Mouse (Mus musculus) forebrain, embryonic 13.5 days (tissue): Measurements from ENCODE around the gene Mapk7. TPM values are rescaled to one million over a fixed set of nuclear protein-coding genes. Genes with fewer than 3 reads are reported as not detected.

ENCODE experiments used
- ATAC-seq: fragments of 200-750 bp; cut with Nextera tagmentation; 2 replicates; pipeline ENCODE4 v1.8.0; 2017
- H3K27ac ChIP-seq: fragments of 300-500 bp; sonication (generic); 2 replicates; pipeline ENCODE4 v1.5.1; 2015; ENCODE audit warnings: inconsistent platforms, mild to moderate bottlenecking, moderate library complexity
- H3K27me3 ChIP-seq: fragments of 300-500 bp; sonication (generic); 2 replicates; pipeline ENCODE4 v1.6.1; 2015; ENCODE audit warnings: mild to moderate bottlenecking, inconsistent platforms
- H3K36me3 ChIP-seq: fragments of 300-500 bp; sonication (generic); 2 replicates; pipeline ENCODE4 v1.6.1; 2015; ENCODE audit warnings: mild to moderate bottlenecking, inconsistent platforms; ENCODE audit not compliant: poor library complexity, severe bottlenecking
- H3K4me1 ChIP-seq: fragments of 300-500 bp; sonication (generic); 2 replicates; pipeline ENCODE4 v1.6.1; 2015; ENCODE audit warnings: inconsistent platforms
- H3K4me2 ChIP-seq: fragments of 300-500 bp; sonication (generic); 2 replicates; pipeline ENCODE4 v1.6.1; 2015; ENCODE audit warnings: inconsistent platforms, mild to moderate bottlenecking, moderate library complexity
- H3K4me3 ChIP-seq: fragments of 300-500 bp; sonication (generic); 2 replicates; pipeline ENCODE4 v1.5.1; 2015; ENCODE audit warnings: mild to moderate bottlenecking, inconsistent platforms
- H3K9ac ChIP-seq: fragments of 300-500 bp; sonication (generic); 2 replicates; pipeline ENCODE4 v1.6.1; 2015; ENCODE audit warnings: mild to moderate bottlenecking, inconsistent platforms
- H3K9me3 ChIP-seq: fragments of 300-500 bp; sonication (generic); replicated peaks from 2 replicates; pipeline ENCODE4 v1.6.1; 2016; ENCODE audit warnings: inconsistent platforms
- WGBS: fragments of 180-500 bp; shearing (Covaris S2); methylation state at CpG from one replicate; pipeline ENCODE4 v1.1.7; 2015; 5-methylcytosine and 5-hydroxymethylcytosine counted together
- polyA plus RNA-seq: library from polyadenylated mRNA; unstranded; fragments of >200 nt; fragmentation: Nextera tagmentation; extraction: Ambion mirVana; gene quantifications from 2 replicates; pipeline ENCODE4 v1.2.1, GENCODE M21; 2015

Mapk7 gene
- 91.2 and 96.8 TPM in 2 replicates for polyA plus RNA-seq

DNA sequence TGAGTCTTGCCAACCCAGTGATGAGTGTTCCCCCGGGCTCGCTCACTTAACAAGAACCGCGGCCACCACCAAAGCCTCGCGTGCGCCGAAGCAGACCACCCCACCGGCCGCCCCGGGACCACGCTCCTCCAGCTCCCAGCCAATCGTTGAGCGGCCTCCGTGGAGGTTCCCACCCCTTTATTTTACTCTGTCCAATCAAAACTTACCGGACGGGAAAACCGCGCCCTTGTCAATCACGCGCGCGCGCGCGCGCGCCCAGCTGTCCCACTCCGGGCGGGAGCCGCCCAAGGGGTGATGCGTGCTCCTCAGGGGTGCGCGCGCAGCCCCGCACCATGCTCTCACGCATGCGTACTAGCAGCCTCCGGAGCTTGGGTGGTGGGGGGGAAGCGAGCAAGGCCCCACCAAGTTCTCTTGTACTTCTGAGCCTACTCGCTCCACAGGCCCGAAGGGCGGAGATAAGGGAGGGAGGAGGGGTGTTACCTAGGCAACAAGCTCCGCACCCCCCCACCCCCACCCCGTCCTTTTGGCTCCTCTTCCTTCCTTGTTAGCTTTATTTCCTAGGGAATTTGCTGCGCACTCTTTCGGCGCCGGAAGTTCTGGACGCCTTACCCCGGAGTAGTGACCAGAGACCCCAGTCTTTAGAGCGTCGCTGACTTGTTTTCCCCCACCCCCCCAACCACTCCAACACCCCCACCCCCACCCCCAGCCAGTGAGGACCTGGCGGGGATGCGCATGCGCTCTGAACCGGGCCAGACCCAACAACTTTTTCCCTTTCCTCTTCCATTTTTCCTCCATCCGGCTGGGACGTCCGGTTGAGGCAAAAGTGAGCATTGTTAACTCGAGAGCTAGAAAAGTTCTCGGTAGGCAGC is at the start of gene Mapk7:
TSS of gene Mapk7 (minus strand) at position 278 of the 869 bp plus-strand sequence.
- peaks cover 45% of the 10 kb centered on the region for H3K4me1 ChIP-seq
- peak within 1 kb of the TSS; percentile 85 for H3K4me2 ChIP-seq
- H3K27ac ChIP-seq, result peak within 1 kb of the TSS; percentile 90
- peaks cover 33% of the 10 kb centered on the region for H3K36me3 ChIP-seq
- H3K9me3 ChIP-seq, result no peaks in the 10 kb centered on the region
- WGBS, result under 1% methylated on average over 53 of the region's 62 CpGs
- no peaks in the 10 kb centered on the region for H3K27me3 ChIP-seq
- peak within 1 kb of the TSS; percentile 84 for H3K9ac ChIP-seq
- peak; percentile 98 for ATAC-seq
- H3K4me3 ChIP-seq, result peak within 1 kb of the TSS; percentile 67

DNA sequence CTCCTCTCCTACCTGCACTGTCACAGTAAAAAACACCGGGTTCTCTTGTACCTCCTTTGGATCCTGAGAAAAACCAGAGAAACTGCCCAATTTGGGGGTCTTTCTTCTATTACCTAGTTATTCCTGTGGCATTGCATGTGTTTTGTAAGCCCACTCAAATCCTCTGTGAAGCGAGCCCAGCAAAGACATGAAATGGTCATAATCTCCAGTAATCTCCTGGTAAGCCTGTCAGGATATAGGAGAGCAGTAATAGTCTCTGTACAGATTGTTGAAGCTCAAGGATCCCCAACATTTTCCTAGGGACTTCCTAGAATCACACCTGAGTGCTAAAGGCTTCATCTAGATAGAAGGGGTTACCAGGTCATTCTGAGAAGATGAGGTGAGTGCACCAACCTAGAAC is 46.9 kb upstream of the Mapk7 start:
- Histone ChIP-seq H3K4me3 (no peak overlapping the region), H3K36me3 (peaks cover 36% of the 10 kb centered on the region), H3K4me1 (no peaks in the 10 kb centered on the region), H3K4me2 (no peak overlapping the region), H3K9ac (no peak overlapping the region), H3K27ac (no peak overlapping the region), H3K27me3 (no peaks in the 10 kb centered on the region), H3K9me3 (no peaks in the 10 kb centered on the region)
- 94% methylated on average over 2 of the region's 2 CpGs for WGBS
- no peak for ATAC-seq

DNA sequence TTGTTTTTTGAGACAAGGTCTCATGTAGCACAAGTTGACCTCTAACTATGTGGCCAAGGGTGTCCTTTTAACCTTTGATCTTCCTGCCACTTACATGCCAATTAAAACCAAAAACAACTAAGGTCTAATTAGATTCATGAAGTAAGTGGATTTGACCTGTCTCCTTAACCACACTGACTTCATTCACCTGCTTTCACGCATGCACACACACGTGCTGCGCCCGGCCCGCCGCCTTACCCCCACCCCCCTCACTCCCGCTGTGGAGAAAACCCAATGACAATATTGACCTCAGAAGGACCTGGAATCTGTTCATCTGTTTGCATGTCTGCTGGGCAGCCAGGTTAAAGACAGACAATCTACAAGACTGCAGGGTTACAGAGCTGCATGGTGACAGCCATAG is 46.4 kb upstream of the Mapk7 start:
- H3K4me2 ChIP-seq, result no peak overlapping the region
- H3K27ac ChIP-seq, result no peak overlapping the region
- no peak for ATAC-seq
- no peaks in the 10 kb centered on the region for H3K4me1 ChIP-seq
- peaks cover 31% of the 10 kb centered on the region for H3K36me3 ChIP-seq
- H3K4me3 ChIP-seq, result no peak overlapping the region
- 81% methylated on average over 7 of the region's 7 CpGs for WGBS
- H3K9me3 ChIP-seq, result no peaks in the 10 kb centered on the region
- no peaks in the 10 kb centered on the region for H3K27me3 ChIP-seq
- H3K9ac ChIP-seq, result no peak overlapping the region

DNA sequence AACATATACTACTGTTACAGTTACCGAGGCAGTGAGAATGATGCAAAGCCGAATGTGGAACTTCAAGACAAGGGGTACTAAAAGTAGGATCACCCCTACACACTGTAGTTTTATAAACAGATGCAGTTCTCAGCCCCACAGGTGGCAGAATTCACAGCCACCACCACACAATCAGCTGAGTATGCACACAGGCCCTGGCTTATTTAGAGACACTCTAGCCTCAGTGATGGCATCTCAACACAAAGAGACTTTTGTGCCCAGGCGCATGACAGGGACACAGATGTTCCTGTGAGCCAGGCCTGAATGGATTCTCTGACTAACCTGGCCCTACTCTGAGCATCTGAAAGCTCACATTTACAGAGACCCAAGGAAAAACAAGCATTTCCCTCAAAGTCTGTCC is 43.2 kb upstream of the Mapk7 start:
- H3K9me3 ChIP-seq, result no peaks in the 10 kb centered on the region
- no peak overlapping the region for H3K27ac ChIP-seq
- no peak overlapping the region for H3K4me3 ChIP-seq
- H3K4me2 ChIP-seq, result no peak overlapping the region
- no peak for ATAC-seq
- 92% methylated on average over 3 of the region's 3 CpGs for WGBS
- no peaks in the 10 kb centered on the region for H3K4me1 ChIP-seq
- peaks cover 20% of the 10 kb centered on the region; the same call in 1 of the 2 replicates for H3K36me3 ChIP-seq
- no peaks in the 10 kb centered on the region for H3K27me3 ChIP-seq
- H3K9ac ChIP-seq, result no peak overlapping the region

DNA sequence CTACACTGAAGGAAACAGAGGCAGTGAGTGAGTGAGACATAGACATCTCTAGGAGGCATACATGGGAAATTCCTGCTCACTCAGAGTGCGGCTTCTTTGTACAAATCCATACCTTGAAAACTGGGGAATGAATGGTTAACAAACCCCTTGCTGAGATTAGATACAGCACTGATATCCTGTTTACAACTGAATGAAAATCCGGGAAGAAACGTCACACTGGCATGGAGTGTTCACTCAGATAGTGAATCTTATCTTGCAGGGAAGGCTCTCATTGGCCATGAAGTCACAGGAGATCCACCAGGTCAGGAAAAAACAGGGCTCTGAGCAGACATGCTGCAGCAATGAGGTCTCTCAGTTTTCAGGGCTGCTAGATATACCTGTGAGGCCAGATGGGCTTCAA is 42.7 kb upstream of the Mapk7 start:
- H3K4me3 ChIP-seq, result no peak overlapping the region
- H3K9me3 ChIP-seq, result no peaks in the 10 kb centered on the region
- WGBS, result 76% methylated on average over 3 of the region's 3 CpGs

DNA sequence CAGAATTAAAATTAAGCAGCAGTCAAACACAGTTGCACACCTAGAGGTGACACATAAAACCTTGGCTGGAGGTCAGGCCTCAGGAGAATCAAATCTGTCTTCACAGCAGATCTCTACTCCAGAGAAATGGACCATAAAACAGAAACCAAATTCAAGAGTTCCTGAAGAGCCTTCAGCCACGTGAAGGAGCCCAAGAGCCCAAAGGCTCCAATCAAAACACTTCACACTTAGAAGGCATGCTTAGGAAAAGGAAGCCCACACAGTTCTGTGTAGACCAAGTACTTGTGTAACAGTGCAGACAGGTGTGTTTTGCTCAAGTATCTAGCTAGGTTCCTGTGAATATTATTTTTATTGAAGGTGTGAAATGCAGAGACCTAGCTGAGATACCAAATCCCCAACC is 41.3 kb upstream of the Mapk7 start:
- ATAC-seq, result no peak
- 83% methylated on average over 1 of the region's 1 CpGs for WGBS
- Histone ChIP-seq H3K4me1 (no peaks in the 10 kb centered on the region), H3K4me2 (no peak overlapping the region), H3K36me3 (peaks cover 24% of the 10 kb centered on the region; the same call in 1 of the 2 replicates), H3K9ac (no peak overlapping the region), H3K9me3 (no peaks in the 10 kb centered on the region), H3K27ac (no peak overlapping the region), H3K27me3 (no peaks in the 10 kb centered on the region), H3K4me3 (no peak overlapping the region)

More for the DNA sequence above, 42.7 kb upstream of the Mapk7 start:
- H3K27ac ChIP-seq, result no peak overlapping the region
- H3K27me3 ChIP-seq, result no peaks in the 10 kb centered on the region
- H3K4me2 ChIP-seq, result no peak overlapping the region
- H3K4me1 ChIP-seq, result no peaks in the 10 kb centered on the region
- no peak overlapping the region for H3K9ac ChIP-seq
- no peak for ATAC-seq
- peaks cover 24% of the 10 kb centered on the region; the same call in 1 of the 2 replicates for H3K36me3 ChIP-seq

DNA sequence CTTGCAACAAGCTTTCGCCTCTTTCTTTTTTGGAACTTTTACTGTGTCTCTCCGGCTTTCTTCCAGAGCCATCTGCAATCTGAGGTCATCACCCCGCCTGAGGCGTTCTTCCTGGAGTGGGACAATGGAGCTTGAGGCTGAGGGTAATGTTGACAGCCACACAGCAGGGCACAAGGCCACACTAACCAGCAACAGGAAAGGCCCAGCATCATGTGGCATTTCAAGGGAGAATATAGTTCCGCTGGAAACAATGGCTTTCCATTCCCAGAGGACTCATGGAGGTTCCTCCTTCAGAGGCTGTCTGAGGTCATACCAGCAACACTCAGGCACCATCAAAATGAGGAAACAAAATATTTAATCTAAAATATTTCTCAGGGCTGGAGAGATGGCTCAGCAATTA is 39.4 kb upstream of the Mapk7 start:
- no peak overlapping the region for H3K4me3 ChIP-seq
- H3K4me2 ChIP-seq, result no peak overlapping the region
- H3K9ac ChIP-seq, result no peak overlapping the region
- H3K4me1 ChIP-seq, result peaks cover 11% of the 10 kb centered on the region
- peaks cover 26% of the 10 kb centered on the region; the same call in 1 of the 2 replicates for H3K36me3 ChIP-seq
- H3K9me3 ChIP-seq, result no peaks in the 10 kb centered on the region
- no peaks in the 10 kb centered on the region for H3K27me3 ChIP-seq
- no peak for ATAC-seq
- WGBS, result 79% methylated on average over 5 of the region's 5 CpGs
- H3K27ac ChIP-seq, result no peak overlapping the region

DNA sequence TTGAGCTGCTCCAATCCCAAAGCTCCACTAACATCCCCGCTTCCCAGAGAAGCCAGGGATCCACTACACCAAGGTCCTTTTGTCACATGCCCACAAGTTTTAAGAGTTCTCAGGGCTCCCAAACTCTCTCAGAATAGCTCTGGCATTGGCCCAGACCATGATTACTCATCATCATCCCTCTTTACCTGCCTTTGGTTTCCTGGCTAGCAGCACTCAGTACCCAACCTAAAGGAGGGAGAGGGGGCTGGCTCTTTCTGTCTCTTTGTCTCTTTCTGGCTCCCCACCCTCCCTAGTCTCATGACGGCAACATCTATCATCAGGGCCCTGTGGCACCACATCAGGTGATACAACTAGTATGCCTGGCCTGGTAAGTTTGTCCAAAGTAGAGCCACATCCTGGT is 38.6 kb upstream of the Mapk7 start:
- no peak for ATAC-seq
- Histone ChIP-seq H3K36me3 (peaks cover 26% of the 10 kb centered on the region; the same call in 1 of the 2 replicates), H3K4me3 (no peak overlapping the region), H3K4me2 (no peak overlapping the region), H3K9me3 (no peaks in the 10 kb centered on the region), H3K9ac (no peak overlapping the region), H3K4me1 (peaks cover 11% of the 10 kb centered on the region), H3K27ac (no peak overlapping the region), H3K27me3 (no peaks in the 10 kb centered on the region)
- WGBS, result 94% methylated on average over 2 of the region's 2 CpGs

DNA sequence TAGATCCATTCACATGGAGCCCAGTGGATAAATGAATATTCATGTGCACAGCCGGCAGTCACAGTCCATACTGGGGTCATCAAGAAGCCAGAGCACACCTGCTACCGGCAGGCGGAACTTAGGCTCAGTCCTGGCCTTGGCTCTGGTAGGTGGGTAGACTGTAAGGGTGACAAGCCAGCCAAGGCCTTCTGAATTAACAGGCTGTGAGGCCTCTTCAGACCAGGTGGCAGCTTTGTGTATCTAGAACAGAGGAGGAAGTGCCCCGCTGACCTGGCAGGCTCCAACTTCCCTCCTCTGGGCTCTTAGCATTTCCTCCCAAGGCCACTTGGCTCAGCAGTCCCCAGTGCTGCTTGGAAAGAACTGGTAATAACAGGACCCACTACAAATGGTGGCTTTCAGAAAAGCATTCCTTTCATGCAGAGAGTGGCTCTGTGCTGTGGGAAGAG is 35.1 kb upstream of the Mapk7 start:
- H3K9ac ChIP-seq, result 0 out of 2 replicates have a peak overlapping the region, but pooled peaks have one; percentile 5
- 42% methylated on average over 4 of the region's 4 CpGs for WGBS
- H3K36me3 ChIP-seq, result peaks cover 33% of the 10 kb centered on the region
- no peaks in the 10 kb centered on the region for H3K9me3 ChIP-seq
- no peak overlapping the region for H3K4me3 ChIP-seq
- peak overlapping the region; percentile 2 for H3K27ac ChIP-seq
- peaks cover 11% of the 10 kb centered on the region for H3K4me1 ChIP-seq
- 0 out of 2 replicates have a peak, but pooled peaks have one; percentile 21 for ATAC-seq
- no peak overlapping the region for H3K4me2 ChIP-seq
- H3K27me3 ChIP-seq, result no peaks in the 10 kb centered on the region

DNA sequence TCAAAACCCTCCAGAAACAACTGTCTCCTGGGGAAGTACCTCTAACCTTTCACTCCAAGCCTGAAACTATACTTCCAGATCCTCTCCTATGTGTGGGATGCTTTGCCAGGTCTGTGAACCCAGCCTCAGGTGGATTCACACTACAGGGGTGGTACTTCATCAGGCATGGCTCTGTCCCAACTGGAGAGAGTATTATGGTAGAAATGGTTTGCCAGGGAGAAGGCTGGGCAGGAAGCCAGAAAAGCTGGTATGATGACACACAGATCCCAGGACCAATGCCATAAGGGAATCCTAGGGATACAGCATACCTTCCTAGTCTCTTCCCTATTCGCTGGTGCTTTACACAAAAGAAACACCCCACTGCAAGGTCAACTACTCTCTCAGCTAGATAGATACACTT is 32.7 kb upstream of the Mapk7 start:
- no peak overlapping the region for H3K9ac ChIP-seq
- H3K36me3 ChIP-seq, result peaks cover 47% of the 10 kb centered on the region
- H3K27me3 ChIP-seq, result no peaks in the 10 kb centered on the region
- H3K4me3 ChIP-seq, result no peak overlapping the region
- ATAC-seq, result no peak
- H3K4me1 ChIP-seq, result peaks cover 11% of the 10 kb centered on the region
- no peaks in the 10 kb centered on the region for H3K9me3 ChIP-seq
- 90% methylated on average over 1 of the region's 1 CpGs for WGBS
- no peak overlapping the region for H3K27ac ChIP-seq
- no peak overlapping the region for H3K4me2 ChIP-seq

DNA sequence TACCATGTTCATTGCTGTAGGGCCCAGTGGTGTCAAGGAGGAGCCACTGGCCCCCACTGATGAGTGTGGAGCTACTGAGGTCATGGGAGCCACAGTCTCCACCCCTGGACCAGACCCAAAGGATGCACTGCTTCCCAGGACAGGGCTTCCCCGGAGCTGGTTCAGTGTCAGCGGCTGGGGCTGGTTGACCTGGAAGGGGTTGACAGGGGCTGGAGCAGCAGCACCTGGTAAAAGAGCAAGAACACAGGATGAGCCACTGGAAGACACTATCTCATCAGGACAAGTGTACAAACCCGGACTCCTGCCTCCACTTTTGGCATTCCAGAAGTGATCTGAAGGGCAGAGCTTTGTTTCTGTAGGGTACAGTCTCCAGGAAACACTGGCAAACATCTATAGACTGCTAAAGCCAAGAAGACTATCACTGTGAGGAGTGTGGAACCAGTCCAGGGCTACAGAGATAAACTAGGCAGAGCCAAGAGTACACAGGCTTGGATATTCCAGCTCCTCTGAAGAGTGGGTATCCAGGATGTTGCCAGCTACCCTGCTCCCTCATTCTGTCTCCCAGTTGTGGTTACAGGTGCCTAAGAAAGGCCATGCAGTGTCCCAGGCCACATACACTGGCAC is 25.4 kb upstream of the Mapk7 start:
- 98% methylated on average over 3 of the region's 3 CpGs for WGBS
- H3K4me1 ChIP-seq, result no peaks in the 10 kb centered on the region
- no peaks in the 10 kb centered on the region for H3K27me3 ChIP-seq
- H3K36me3 ChIP-seq, result peaks cover 82% of the 10 kb centered on the region
- H3K9ac ChIP-seq, result no peak overlapping the region
- no peak overlapping the region for H3K4me3 ChIP-seq
- H3K27ac ChIP-seq, result no peak overlapping the region
- H3K4me2 ChIP-seq, result no peak overlapping the region
- H3K9me3 ChIP-seq, result no peaks in the 10 kb centered on the region
- no peak for ATAC-seq

DNA sequence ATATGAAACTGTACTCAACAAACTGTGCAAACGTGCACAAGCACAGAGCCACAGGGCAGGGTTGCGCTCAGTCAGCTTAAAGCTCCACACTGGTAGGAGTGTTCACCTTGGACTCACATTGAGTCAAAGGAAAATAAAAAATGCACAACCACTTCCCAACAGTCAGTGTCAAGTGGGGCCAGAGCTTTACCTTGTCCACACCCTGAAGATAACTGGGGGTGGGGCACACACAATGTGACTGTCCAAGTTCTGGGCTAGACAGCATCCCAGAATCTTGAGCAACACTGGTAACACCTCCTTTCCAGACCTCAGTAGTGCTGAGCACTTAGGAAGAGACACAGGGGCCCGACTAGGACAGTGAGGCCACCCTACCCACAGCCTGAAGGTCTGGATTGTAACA is 24.7 kb upstream of the Mapk7 start:
- no peak overlapping the region for H3K9ac ChIP-seq
- WGBS, result 95% methylated on average over 3 of the region's 3 CpGs
- peaks cover 79% of the 10 kb centered on the region for H3K36me3 ChIP-seq
- H3K9me3 ChIP-seq, result no peaks in the 10 kb centered on the region
- no peak overlapping the region for H3K4me2 ChIP-seq
- no peak overlapping the region for H3K27ac ChIP-seq
- H3K4me3 ChIP-seq, result no peak overlapping the region
- no peaks in the 10 kb centered on the region for H3K27me3 ChIP-seq
- no peaks in the 10 kb centered on the region for H3K4me1 ChIP-seq
- no peak for ATAC-seq
